22 mouse cellular contexts compared by ENCODE assay signal in the genomic region with DNA sequence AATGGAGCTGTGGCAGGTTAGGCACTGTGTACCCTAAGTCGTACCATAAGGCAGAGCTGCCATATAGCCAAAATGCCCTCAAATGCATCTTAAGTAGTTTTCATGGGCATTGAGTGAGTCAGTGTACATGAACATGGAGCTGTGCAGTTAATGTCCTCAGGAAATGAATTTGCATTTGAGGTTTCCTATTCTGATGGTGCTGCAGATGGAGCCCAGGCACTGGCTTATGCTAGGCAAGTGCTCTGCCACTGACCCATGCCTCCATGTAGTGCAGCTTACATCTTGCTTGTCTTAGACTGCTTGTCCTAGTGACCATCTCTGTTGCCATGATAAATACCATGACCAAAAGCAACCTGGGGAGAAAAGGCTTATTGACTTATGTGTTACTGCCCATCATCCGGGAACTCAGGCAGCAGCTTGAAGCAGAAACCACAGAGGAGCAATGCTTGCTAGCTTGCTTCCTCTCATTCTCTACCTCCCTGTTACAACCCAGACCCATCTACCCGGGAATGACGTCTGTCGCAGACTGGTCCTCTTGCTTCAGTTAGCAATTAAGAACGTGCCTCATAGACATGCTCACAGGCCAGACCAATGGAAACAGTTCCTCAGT.
A peak's percentile ranks its signal among the peaks of the same experiment; 100 is the strongest.
DNase-seq lines count a peak whose midpoint lies in the region; ATAC-seq lines count a peak whose summit lies in the region.
"Had no signal": no experiment of that assay in that cellular context is flagged by ENCODE, and none has a peak within 500 bp of the region (broad histone marks: within the 10 kb centered on the region; RNA-seq: fewer than 3 reads in every experiment).

No protein-coding gene starts in this region.

- H3K9me3 ChIP-seq in liver, embryonic 16.5 days (replicated peaks; ENCODE audit: control insufficient read depth, low read length): no peaks in the 10 kb centered on the region
- no peaks in the 10 kb centered on the region for H3K9me3 ChIP-seq in liver, embryonic 11.5 days (ENCODE audit: control insufficient read depth, low read length)
- H3K9me3 ChIP-seq: embryonic facial prominence, embryonic 13.5 days; G1E; heart, embryonic 10.5 days; lung, embryonic 15.5 days; neural tube, embryonic 13.5 days; stomach, embryonic 15.5 days had no signal

- WGBS in liver, embryonic 16.5 days (ENCODE audit: insufficient replicate concordance): 25% methylated on average over 6 of the region's 6 CpGs
- 51% methylated on average over 6 of the region's 6 CpGs for WGBS in liver, embryonic 11.5 days

- no peaks in the 10 kb centered on the region for H3K27me3 ChIP-seq in liver, embryonic 16.5 days (ENCODE audit: control insufficient read depth, insufficient read depth, low read depth, low read length)
- H3K27me3 ChIP-seq in liver, embryonic 11.5 days (replicated peaks; ENCODE audit: control insufficient read depth, insufficient read depth, low read length): no peaks in the 10 kb centered on the region
- H3K27me3 ChIP-seq: embryonic facial prominence, embryonic 13.5 days; lung, embryonic 15.5 days; neural tube, embryonic 13.5 days; stomach, embryonic 15.5 days had no signal

- H3K4me3 ChIP-seq in liver, embryonic 16.5 days (ENCODE audit: low read depth, low read length): no peak overlapping the region
- H3K4me3 ChIP-seq in liver, embryonic 11.5 days (ENCODE audit: low read depth, low read length): no peak overlapping the region
- H3K4me3 ChIP-seq: embryonic facial prominence, embryonic 13.5 days; heart, embryonic 10.5 days; lung, embryonic 15.5 days; neural tube, embryonic 13.5 days; stomach, embryonic 15.5 days had no signal

- H3K4me2 ChIP-seq in liver, embryonic 16.5 days (ENCODE audit: low read depth, low read length): no peak overlapping the region
- H3K4me2 ChIP-seq in liver, embryonic 11.5 days: no peak overlapping the region
- H3K4me2 ChIP-seq: embryonic facial prominence, embryonic 13.5 days; hindbrain, embryonic 14.5 days; lung, embryonic 15.5 days; neural tube, embryonic 13.5 days; stomach, embryonic 15.5 days had no signal

- no peak overlapping the region for H3K27ac ChIP-seq in liver, embryonic 16.5 days (ENCODE audit: low read length)
- no peak overlapping the region for H3K27ac ChIP-seq in liver, embryonic 11.5 days (ENCODE audit: low read depth, low read length)
- H3K27ac ChIP-seq: embryonic facial prominence, embryonic 13.5 days; heart, embryonic 10.5 days; hindbrain, embryonic 14.5 days; lung, embryonic 15.5 days; neural tube, embryonic 13.5 days; stomach, embryonic 15.5 days had no signal

- no peaks in the 10 kb centered on the region for H3K4me1 ChIP-seq in liver, embryonic 16.5 days (ENCODE audit: control insufficient read depth, low read depth, low read length)
- no peaks in the 10 kb centered on the region for H3K4me1 ChIP-seq in liver, embryonic 11.5 days (replicated peaks; ENCODE audit: control insufficient read depth, insufficient read depth, low read length)
- H3K4me1 ChIP-seq: embryonic facial prominence, embryonic 13.5 days; lung, embryonic 15.5 days; neural tube, embryonic 13.5 days; stomach, embryonic 15.5 days had no signal

- ATAC-seq in liver, embryonic 16.5 days (ENCODE audit: low read depth): 0 out of 2 replicates have a peak, but pooled peaks have one; percentile 37
- ATAC-seq in liver, embryonic 11.5 days (replicated peaks; ENCODE audit: low FRiP score): no peak; the same call in 1 of the 2 replicates
- ATAC-seq in CD4-positive, CD25-positive, alpha-beta regulatory T cell, adult 4 months: peak; percentile 67
- ATAC-seq in granulocyte monocyte progenitor cell, adult 5-6 weeks (replicated peaks; ENCODE audit: poor library complexity, severe bottlenecking): peak; percentile 62
- ATAC-seq in monocyte, adult 5-6 weeks (replicated peaks; ENCODE audit: insufficient number of reproducible peaks, low FRiP score, low TSS enrichment, poor library complexity, severe bottlenecking): peak; percentile 53

- no peaks in the 10 kb centered on the region for H3K36me3 ChIP-seq in liver, embryonic 16.5 days (ENCODE audit: control insufficient read depth, insufficient read depth)
- H3K36me3 ChIP-seq in liver, embryonic 11.5 days (ENCODE audit: control insufficient read depth, insufficient read depth, low read length): no peaks in the 10 kb centered on the region
- H3K36me3 ChIP-seq: embryonic facial prominence, embryonic 13.5 days; G1E; heart, embryonic 10.5 days; lung, embryonic 15.5 days; neural tube, embryonic 13.5 days; stomach, embryonic 15.5 days had no signal

- H3K9ac ChIP-seq in liver, embryonic 16.5 days (ENCODE audit: low read depth, low read length): no peak overlapping the region
- no peak overlapping the region for H3K9ac ChIP-seq in liver, embryonic 11.5 days (ENCODE audit: low read depth, low read length)
- H3K9ac ChIP-seq: embryonic facial prominence, embryonic 13.5 days; hindbrain, embryonic 14.5 days; lung, embryonic 15.5 days; neural tube, embryonic 13.5 days; stomach, embryonic 15.5 days had no signal

- DNase-seq in liver, embryonic 11.5 days (ENCODE audit: low spot score): no peak
- no peak for DNase-seq in kidney, postnatal 14 days
- DNase-seq in cerebellum, postnatal 10 days: no peak
- no peak for DNase-seq in layer of hippocampus, postnatal 14 days (ENCODE audit: low spot score in 2 of 2)
- DNase-seq: cerebellum, adult 2 months; gastrocnemius, postnatal 25 days; heart, postnatal 14 days; kidney, adult 18-20 months; kidney, postnatal 10 days; liver; thymus, adult 2 months had no signal
